Mouse (Mus musculus): Measurements from ENCODE around the gene Hnf4a.
A peak's percentile ranks its signal among the peaks of the same experiment; 100 is the strongest.

The Hnf4a gene

DNA sequence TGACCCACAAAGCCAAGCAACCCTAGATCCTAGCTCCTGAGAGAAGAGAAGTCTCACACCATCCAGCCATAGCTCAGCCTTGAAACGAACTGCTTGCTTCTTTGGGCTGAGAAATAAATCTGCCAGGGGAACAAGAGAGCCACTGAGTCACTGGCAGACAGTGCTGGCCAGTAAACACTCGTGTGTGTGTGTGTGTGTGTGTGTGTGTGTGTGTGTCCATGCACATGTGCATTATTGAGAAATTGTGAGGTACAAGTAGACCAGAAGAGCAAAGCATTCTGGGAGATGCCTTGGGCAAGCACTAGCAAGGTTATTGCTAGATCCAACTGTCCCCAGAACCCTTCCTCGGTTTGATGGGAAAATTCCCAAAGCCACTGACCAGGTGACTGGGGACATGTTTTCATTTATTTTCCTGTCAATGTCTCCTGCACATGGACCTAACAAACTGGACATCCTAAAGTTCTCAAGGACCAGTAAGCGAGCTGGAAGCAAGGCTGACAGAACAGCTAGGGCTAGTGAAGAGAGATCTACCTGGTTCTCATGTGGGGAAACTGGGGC lies 47.9 kb downstream of the Hnf4a start:
- no peak for DNase-seq

DNA sequence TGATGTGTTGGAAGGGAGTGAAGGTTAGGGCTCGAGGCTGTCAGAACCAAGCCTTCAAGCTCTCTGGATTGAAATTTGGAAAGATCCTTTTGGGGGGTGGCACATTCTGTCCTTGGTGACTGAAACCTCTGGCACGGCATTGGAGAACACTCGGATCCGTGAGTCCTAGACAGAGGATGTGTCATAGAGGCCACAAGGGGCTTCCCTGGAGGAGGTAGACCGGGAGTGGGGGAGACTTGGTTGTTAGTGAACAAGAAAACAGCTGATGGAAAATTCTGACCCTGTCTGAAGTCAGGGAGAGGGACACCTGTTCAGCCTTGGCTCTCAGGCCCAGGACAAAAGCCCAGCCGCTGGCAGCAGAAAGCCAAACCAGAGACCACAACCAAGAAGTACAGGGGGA lies 48.4 kb downstream of the Hnf4a start:
- no peak for DNase-seq

DNA sequence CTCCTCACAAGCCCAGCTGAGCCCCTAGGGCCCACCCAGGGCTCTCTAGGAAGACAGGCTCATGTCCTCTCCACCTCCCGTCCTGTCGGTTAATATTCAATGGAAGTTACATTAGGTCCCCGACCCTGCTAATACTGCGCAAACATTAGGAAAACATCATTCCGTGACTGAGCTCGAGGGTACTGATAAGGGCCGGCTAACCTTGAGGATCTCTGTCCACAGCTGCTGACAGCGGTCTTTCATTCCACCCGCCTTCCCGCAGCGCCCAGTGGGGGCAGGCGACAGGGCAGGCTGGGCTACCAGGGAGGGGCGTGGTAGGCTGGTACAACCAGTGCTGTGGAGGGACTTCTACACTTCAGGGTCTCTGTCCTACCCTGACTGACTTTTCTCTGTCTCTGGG lies 48.8 kb downstream of the Hnf4a start:
- DNase-seq, result no peak

DNA sequence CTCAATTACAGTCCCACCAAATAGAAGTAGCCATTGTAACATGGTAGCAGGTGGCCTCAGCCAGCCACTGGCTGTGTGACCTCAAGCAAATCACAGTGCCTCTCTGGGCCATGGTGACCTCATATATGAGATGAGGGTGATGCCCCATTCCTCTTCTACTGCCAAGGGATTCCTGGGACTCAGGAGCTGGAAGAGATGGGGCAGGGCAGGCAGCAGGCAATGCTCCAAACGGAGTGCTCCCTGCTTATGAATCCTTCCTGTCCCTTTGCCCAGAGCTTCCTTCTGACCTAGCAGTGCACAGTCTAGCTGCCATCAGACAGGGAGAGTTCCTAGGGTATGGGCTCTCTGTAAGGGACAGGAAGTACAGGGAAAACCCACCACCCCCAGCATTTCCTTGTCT lies 51.9 kb downstream of the Hnf4a start:
- DNase-seq, result no peak

DNA sequence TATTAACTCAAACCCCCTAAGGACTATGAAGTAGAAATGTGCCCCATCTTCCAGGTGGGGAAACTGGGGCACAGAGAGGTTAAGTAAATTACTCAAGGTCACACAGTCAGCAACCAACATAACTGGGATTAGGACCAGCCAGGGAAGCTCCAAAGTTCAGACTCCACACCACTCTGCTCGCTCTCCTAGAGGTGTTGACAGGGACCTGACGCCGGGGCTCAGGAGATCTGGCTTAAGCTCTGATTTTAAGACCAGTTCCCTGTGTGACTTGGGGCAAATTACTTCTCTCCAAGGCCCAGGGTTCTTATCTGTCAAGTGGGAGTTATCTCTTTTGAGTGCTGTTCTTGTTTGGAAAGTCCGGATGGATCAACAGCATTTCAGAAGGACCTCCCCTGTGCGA lies 52.6 kb downstream of the Hnf4a start:
- no peak for DNase-seq

DNA sequence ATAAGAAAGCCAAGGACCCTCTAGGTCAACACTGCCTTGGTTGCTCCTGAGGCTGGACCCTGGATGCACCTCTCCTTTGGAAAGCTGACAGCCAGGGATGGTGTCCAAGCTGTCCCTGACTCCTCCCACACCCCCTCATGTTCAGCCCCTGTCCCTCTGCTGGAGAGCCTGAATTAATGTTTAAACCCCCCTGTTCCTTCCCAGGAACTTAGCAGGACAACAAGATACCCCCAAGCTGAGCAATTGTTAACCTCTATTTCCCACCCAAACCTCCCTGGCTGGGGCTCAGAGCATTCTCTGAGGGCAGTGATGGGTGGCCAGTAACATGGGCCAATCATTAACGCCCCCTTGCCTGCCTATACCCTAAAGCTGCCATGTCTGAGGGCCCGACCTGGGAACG lies 53.6 kb downstream of the Hnf4a start:
- DNase-seq, result no peak

DNA sequence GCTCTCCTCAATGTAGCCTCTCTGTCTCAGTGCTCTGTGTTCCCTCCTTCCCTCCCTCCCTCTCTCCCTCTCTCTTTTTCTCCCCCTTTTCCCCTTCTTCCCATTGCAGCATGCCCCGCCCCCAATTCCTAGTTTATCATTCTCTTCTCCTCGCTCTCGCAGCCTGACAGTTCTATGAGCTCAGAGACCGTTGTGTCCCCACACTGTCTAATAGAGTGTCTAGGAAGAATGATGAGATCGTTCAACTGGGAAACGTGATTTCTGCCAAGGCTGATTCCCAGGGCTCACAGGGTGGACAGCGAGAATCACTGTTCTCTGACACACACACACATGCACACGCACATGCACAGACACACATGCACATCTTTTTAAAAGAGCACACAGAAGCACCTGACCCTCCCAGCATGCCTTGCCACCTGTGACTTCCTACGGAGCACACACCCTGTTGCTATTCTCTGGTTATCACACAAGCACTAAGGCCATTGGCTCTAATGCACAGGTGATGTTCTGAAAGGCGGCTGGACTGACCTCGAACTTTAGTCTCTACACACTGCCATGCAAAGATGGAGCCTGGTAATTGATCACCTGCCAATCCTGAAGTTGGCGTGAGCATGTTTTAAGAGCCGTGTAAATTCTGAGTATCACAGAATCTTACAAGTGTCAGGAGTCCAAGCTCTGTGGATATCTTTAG lies 54.8 kb downstream of the Hnf4a start:
- DNase-seq, result peak; percentile 11

DNA sequence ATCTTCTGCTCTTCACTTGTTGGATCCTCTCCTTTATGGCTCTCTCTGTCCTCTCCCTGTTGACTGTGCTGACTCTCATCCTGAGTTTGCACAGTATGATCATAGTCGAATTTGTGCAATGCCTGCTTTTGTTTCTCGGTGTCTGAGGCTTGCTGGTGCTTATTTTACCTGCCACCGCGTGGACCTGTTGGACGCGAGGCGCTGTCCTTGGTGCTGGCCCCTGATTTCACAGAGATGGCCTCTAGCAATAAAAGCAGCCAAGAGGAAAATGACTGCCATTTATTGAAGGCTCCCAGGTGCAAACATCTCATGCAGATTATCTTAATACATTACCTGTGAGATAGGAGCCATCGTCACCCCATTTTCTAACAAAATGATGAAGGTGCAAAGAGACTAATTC lies 58.0 kb downstream of the Hnf4a start:
- DNase-seq, result no peak

DNA sequence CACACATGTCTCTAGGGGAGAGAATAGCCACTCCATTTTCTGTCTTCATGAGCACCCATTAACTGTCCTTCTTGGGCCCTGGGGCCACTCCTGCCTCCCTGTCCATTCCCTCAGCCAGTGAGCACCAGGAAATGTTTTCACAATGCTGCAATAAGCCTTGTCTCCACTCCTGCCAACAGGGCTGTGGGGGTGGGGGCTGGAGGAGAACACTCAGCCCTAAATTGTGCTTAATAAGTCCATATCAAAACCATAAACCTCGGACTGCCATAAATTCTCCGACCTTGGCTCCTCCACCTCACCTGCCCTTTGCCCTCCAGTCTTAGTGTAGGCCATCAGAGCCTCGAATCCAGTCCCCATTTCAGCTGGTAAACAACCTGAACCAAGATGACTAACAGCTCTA lies 67.7 kb downstream of the Hnf4a start:
- DNase-seq, result no peak

DNA sequence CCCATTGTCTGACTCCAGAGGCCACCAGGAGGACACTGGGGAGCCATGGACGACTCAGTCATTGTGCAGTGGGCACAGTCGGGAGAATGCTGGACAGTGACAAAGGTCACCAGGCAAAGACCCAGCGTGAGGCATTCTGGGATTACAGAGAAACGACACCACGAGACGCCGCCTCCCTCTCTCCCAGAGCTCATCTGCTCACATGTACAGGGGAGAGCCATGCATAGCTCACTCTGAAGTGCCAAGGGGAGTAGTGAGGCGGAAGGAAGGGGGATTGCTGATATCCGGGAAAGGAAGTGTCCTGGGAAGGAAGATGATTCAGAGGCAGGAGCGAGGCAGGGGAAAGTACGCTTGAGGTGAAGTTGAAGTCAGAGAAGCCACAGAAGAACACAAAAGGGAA lies 68.6 kb downstream of the Hnf4a start:
- DNase-seq, result peak; percentile 20

DNA sequence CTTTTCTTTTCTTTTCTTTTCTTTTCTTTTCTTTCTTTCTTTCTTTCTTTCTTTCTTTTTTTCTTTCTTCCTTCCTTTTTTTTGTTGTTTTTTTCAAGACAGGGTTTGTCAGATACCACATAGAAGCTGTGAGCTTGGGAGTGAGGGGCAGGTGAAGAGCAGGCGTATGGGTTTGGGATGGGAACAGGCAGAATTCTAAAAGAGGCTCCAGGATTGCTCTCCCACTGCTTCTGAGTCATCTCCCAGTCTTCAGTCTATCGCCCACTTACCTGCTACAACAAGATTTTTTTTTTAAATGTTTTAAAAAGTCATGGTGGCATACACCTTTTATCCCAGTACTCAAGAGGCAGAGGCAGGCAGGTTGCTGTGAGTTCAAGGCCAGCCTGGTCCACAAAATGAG lies 71.4 kb downstream of the Hnf4a start:
- no peak for DNase-seq

DNA sequence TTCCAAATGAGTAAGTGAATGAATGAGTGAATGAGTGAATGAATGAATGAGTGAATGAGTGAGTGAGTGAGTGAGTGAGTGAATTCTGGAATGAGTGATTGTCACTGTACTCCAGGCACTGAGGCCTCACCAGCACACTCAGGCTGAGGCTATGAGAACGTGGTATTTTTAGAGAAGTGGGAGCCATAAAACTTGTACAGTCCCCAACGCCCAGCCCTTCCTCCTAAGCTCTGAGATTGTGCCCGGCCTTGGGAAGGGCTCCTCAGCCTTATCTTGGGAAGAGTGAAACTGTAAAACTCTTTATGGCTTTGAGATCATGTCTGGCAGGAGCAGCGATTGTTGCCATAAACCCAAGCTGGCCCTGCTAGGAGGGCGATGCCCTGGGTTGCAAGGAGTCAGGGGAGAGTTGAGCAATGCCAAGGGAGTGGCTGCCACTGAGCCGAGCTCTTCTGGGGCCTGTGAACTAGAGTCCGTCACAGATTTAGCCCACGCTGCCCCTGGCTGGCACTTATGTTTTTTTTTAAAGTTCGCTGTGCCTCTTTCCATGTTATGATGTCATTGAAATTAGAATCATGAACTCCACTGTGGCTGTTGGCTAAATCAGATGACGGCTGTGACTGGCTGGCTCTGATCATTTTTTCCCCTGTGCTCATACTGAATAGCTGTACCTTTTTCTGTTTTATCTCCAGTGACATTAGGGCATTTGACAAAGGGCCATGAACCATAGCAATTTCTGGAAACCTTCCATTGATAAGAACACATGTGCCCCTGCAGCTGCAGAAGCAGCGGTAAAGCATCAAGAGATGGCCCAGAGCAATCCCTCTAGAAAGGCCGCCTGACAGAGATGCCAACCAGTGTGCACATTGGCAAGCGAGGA lies 73.7 kb downstream of the Hnf4a start:
- DNase-seq, result no peak

DNA sequence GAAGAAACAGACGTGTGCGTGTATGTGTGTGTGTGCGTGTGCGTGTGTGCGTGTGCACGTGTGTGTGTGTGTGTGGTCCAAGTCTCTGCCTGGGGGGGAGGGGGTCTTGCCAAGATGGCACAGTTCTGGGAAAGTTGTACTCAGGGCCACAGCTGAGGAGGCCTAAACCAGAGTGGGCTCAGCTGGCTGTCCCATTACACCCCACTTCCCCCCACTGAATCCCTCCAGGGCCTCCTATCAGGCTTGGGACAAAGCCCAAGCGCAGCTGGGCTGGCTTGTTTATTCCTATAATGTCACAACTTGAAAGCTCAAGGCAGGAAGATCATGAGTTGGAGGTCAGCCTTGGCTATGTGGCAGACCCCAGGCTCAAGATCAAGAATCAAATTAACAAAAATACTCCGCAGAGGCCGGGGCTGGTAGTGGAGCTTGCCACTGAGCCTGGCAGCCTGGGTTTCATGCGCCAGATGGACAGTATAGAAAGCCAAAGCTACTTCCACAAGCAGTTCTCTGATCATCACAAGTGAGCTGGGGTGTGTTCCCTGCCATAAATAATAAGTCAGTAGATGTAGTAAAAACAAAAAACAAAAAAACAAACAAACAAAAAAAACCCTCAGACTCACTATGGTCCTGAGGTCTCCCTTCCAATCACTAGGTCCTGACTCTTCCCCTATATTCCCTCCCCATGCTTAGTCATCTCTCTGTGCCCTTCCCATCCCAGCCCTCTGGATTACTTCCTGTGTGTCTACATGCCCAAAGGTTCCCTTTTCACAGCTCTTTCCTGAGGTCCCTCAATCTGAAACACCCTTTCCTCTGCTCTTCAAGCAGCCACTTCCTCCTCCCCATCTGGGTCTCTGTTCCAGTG lies 76.8 kb downstream of the Hnf4a start:
- no peak for DNase-seq

DNA sequence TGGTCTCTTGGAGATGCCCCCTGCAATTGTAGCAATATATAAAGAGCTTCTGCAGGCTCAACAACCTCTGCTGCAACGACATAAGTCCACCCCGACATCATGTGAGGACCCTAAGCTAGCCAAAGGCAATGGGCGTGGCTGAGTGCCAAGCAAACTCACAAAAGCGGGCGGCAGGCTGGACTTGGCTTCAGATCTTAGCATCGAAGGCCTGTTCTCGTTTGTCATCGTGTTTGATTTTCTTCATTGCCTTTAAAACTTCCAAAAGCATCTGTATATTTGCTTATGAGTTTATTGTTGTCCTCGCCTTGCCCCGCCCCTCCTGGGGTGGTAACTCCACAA lies 77.4 kb downstream of the Hnf4a start:
- no peak for DNase-seq

DNA sequence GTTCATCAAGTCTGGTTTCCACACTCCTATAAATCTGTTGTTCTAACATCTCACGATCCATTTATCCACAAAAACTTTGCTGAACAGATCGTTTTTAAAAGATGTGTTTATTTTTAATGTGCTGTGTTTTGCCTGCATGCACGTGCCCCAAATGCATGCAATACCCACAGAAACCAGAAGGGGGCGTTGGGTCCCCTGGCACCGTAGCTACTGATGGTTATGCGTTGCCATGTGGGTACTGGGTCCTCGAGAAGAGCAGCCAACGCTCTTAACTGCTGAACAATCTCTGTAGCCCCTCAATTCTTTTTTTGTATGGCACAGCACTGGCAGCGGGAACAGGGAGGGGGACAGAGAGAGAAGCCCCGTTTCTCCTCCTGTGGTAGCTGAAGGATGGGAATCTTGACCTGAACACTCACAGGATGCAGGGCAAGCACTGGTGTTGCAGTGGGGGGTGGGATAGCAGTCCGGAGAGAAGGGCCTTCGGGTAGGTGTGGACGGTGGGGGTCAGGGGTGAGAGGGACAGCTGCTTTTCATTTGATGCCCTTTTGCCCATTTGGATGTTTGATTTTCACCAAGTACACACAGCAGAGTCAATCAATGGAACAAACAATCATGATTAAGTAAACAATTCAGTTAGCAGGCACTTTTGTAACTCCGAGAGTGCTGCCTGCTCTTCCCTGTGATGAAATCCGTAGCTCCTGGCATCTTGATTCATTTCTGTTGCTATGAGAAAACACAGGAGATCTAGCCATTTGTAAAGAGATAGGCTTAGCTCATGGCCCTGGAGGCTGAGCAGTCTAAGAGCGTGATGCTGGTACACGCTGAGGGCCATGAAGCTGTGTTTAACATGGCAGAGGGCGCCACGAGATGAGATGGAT lies 80.0 kb downstream of the Hnf4a start:
- DNase-seq, result peak; percentile 66

DNA sequence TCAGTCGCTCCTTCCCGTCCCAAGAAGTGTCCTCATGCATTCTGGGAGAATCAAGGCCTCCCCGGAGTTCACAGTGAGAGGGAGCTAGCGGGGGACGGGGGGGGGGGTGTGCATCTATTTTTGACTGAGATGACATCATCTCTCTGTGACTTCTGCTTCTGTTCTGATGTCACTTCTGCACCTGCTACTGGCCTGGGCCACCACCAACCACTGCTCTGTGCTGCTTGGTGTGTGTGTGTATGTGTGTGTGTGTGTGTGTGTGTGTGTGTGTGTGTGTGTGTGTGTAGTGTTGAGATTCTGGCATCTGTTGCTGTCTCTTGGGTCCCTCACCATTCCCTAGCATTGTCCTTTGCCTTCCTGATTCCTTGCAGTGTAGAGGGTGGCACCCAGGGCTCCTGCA lies 80.9 kb downstream of the Hnf4a start:
- DNase-seq, result no peak

DNA sequence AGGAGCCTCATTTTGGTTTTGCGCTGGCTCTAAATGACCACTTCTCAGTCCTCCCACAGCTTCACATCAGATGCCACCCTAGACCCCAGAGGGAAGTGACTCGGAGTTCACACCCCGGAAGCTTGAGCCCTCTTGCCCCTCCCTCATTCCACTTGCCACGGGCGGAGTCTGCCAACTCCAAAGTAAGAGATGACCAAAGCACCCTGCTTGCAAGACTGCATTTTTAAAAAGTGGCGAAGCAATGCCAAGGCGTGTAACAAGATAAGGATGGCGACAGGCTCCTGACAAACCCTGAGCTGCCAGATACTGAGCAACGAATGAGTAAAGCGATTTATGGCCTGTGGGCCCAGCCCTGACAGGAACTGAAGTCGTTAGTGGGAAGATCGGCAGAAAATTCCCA lies 83.6 kb downstream of the Hnf4a start:
- no peak for DNase-seq

DNA sequence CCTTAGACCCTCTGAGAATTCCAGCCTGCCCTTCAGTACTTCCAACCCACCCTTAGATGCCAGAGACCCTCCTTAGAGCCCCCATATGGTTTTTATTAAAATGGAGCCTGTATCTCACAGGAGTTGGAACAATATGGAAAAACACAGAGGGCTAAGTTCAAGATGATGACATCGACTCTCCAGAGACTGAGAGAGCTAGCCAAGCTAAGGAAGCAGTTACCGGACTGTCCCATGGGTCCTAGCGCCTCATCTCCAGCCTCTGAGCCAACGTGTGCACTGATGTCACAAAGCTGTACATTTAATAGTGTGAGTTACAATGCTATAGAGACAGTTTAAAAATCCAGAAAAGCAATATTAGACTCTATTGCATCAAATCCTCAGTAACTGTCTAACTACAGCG lies 84.4 kb downstream of the Hnf4a start:
- DNase-seq, result no peak

DNA sequence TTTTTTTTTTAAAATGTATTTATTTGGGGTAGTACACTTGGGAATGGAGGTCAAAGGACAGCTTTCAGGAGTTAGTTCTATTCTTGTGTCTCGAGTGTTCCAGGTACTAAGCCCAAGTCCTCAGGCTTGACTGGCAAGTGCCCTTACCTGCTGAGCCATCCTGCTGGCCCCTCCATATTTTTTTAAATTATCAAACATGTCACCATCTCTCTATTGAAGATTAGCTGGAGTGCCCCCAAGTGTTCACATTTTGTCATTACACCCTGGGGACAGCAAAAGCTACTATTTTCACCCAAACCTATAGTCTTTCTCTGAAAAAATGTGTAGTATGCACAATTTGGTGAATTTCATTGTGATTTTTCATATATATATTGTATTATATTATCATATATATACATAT lies 85.5 kb downstream of the Hnf4a start:
- peak; percentile 32 for DNase-seq

DNA sequence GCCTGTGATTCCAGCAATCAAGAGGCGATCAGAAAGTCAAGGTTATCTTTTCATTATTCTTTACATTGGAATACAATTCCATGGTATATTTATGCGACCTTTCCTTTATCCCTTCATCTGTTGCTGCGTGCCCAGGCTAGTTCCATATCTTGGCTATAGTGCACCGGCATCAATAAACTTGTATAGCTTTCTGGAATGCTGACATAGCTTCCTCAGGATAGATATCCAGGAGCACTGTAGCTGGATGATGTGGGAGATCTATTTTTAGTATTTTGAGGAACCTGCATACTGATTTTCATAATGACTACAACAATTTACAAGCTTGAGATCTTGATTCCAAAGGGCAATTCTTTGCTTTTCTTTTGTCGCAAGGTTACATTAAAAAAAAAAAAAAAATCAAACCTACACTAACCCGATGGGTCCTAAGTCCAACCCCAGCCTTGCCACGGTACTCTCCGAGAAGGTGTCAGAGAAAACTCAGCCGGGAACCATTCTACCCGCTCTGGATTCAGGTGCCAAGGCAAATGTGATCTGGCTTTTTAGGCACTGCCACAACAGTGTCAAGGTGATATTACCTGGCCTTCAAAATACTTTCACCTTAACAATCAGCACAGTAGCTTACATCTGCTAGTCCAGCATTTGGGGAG lies 87.2 kb downstream of the Hnf4a start:
- no peak for DNase-seq

DNA sequence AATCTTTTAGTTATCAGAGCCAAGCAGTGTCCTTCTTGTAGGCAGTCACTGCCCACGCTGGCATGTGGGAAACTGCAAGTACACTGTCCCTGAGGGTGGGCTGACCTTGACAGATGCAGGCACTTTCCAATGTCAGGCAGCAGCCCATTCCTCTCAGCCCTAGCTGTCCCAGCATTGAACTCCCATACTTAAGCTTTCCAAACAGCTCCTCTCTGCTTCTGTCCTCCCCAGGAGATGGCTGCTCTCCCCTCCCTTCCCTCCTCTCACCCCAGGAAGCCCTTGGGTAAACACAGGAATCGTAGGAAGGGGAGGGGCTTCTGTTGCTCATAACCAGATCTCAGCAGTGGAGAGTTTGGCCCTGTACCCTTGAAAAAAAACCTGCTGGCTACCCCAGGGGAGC lies 88.5 kb downstream of the Hnf4a start:
- DNase-seq, result no peak

Measured in retina, postnatal 1 day (tissue).